Mouse (Mus musculus) layer of hippocampus, postnatal 10 days (tissue): Measurements from ENCODE around the gene P2rx6. TPM values are rescaled to one million over a fixed set of nuclear protein-coding genes. Genes with fewer than 3 reads are reported as not detected.
"Not testable (repeated sequence)": the region's sequence is repeated elsewhere in the genome, so short reads cannot be mapped to it uniquely, and the experiment has no call there.

ENCODE experiments used
- DNase-seq, 2 experiments: peaks; one replicate each; pipeline ENCODE4 v3.0.0; 2021; ENCODE audit warnings: low spot score in 2 of 2
- long read RNA-seq: library from polyadenylated mRNA; stranded (forward); transcript quantifications from one replicate; pipeline ENCODE4 v2.0.0, GENCODE M21; 2023
- total RNA-seq, 2 experiments: library from RNA; stranded (reverse); gene quantifications; 2 replicates each; pipeline ENCODE4 v1.2.3; 2021

Gene P2rx6
- 1 to 10 TPM in 1 of 2 experiments, under 1 TPM in 1; 0.58 to 1.1 TPM for total RNA-seq
- long read RNA-seq, partial matches to known transcripts: 2 of 2 reads
- long read RNA-seq, other reads (novel, unspliced or antisense): 0 of 2 reads

GRCm38 (mm10) chr16:17561751-17562208 is at the start of gene P2rx6:
Gene P2rx6 (plus strand): TSS chr16:17561885.
- peak in 1 of 2 experiments; percentile 44 for DNase-seq

- DNase-seq: no peak
Observed at GRCm38 (mm10) chr16:17518910-17519309, 42.8 kb upstream of the P2rx6 start.

- no peak for DNase-seq
Observed at GRCm38 (mm10) chr16:17524156-17524555, 37.5 kb upstream of the P2rx6 start.

- no peak for DNase-seq
Observed at GRCm38 (mm10) chr16:17525524-17525923, 36.2 kb upstream of the P2rx6 start.

GRCm38 (mm10) chr16:17526223-17526622 is 35.5 kb upstream of the P2rx6 start:
- no peak for DNase-seq

GRCm38 (mm10) chr16:17527606-17528005 is 34.1 kb upstream of the P2rx6 start:
- no peak for DNase-seq

GRCm38 (mm10) chr16:17528276-17528675 is 33.4 kb upstream of the P2rx6 start:
- no peak for DNase-seq

- DNase-seq: no peak
Observed at GRCm38 (mm10) chr16:17529981-17530586, 31.6 kb upstream of the P2rx6 start.

GRCm38 (mm10) chr16:17530640-17531288 is 30.9 kb upstream of the P2rx6 start, which contains the start of gene Thap7:
Gene Thap7 (minus strand): TSS chr16:17531136.
- peak; percentile 96 for DNase-seq

- DNase-seq: no peak
Observed at GRCm38 (mm10) chr16:17532271-17532670, 29.4 kb upstream of the P2rx6 start.

GRCm38 (mm10) chr16:17532676-17533329 is 28.9 kb upstream of the P2rx6 start:
- DNase-seq: no peak

- no peak for DNase-seq
Observed at GRCm38 (mm10) chr16:17536584-17536983, 25.1 kb upstream of the P2rx6 start.

- no peak for DNase-seq
Observed at GRCm38 (mm10) chr16:17542632-17543031, 19.1 kb upstream of the P2rx6 start.

- DNase-seq: no peak
Observed at GRCm38 (mm10) chr16:17552837-17553236, 8.8 kb upstream of the P2rx6 start.

- DNase-seq: no peak
Observed at GRCm38 (mm10) chr16:17553910-17554685, 7.6 kb upstream of the P2rx6 start.

GRCm38 (mm10) chr16:17554702-17555101 is 7.0 kb upstream of the P2rx6 start:
- not testable (repeated sequence) for DNase-seq

GRCm38 (mm10) chr16:17556180-17556579 is 5.5 kb upstream of the P2rx6 start:
- DNase-seq: no peak

GRCm38 (mm10) chr16:17556907-17557306 is 4.8 kb upstream of the P2rx6 start:
- DNase-seq: no peak

- DNase-seq: peak; percentile 79 to 84
Observed at GRCm38 (mm10) chr16:17557947-17558480, 3.7 kb upstream of the P2rx6 start.

GRCm38 (mm10) chr16:17558811-17559210 is 2.9 kb upstream of the P2rx6 start:
- DNase-seq: no peak
